Mouse (Mus musculus) cortical plate, adult 2 months (tissue): Measurements from ENCODE around the gene Sec24a.

Experiments used
- CTCF ChIP-seq: fragments of 200-500 bp; IDR thresholded peaks from 2 replicates; pipeline ENCODE4 v1.5.1; 2011; ENCODE audit warnings: mild to moderate bottlenecking, control low read depth, low read length; ENCODE audit not compliant: insufficient read depth; ENCODE audit errors: extremely low read depth
- POLR2A ChIP-seq: fragments of 200-500 bp; IDR thresholded peaks from 2 replicates; pipeline ENCODE4 v1.6.1; 2011; ENCODE audit warnings: mild to moderate bottlenecking, low read length, control low read depth; ENCODE audit not compliant: insufficient read depth; ENCODE audit errors: extremely low read depth

- no peak for TF ChIP-seq CTCF
- TF ChIP-seq POLR2A, result no peak
Observed at GRCm38 (mm10) chr11:51746096-51746495, 17.3 kb downstream of the Sec24a start.
